Mouse (Mus musculus) hematopoietic stem cell, adult 5-6 weeks (primary cell): Measurements from ENCODE around the gene Haghl. TPM values are rescaled to one million over a fixed set of nuclear protein-coding genes. Genes with fewer than 3 reads are reported as not detected.

Source experiments
- ATAC-seq, 2 experiments: fragments of 125-278 bp in 1 of 2; replicated peaks in 1 of 2; 2 replicates each; pipeline ENCODE4 v1.8.0; 2016 to 2017; ENCODE audit warnings: inconsistent platforms in 2 of 2, mild to moderate bottlenecking in 2 of 2, moderate number of reproducible peaks in 2 of 2, low read depth in 1 of 2, moderate TSS enrichment in 1 of 2; ENCODE audit not compliant: low FRiP score in 2 of 2, poor library complexity in 2 of 2, severe bottlenecking in 2 of 2, insufficient read depth in 1 of 2, low TSS enrichment in 1 of 2
- total RNA-seq: library from RNA; stranded (forward); fragments of 172-1452, 232-1000 nt; gene quantifications from 2 replicates; pipeline ENCODE4 v1.2.3, GENCODE M21; 2017

The Haghl gene
- 18.6 and 42.3 TPM in 2 replicates for total RNA-seq

DNA sequence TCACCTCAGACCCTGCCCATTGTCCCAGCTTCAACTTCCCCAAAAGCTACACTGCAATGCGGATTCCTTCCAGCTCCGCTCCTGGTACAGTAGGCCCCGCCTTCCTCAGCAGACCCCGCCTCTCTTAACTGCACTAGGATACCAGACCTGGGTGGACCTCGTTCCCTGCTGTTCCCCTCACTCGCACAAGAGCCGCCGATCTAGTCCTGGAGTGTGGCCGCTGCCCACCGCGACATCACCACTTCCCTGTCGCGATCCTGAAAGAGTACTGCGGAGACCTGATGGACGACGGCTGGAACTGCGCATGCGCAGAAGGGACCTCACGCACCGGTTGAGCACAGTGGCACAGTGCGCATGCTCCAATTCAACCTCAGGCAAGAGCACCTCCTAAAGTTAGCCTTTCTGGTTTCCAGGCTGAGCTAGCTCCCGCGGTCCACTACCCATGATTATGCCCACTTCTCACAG is at the start of gene Haghl:
Gene Haghl, minus strand, starts transcription at position 393 of the 465 bp plus-strand sequence.
- peak; percentile 86 to 88 for ATAC-seq

DNA sequence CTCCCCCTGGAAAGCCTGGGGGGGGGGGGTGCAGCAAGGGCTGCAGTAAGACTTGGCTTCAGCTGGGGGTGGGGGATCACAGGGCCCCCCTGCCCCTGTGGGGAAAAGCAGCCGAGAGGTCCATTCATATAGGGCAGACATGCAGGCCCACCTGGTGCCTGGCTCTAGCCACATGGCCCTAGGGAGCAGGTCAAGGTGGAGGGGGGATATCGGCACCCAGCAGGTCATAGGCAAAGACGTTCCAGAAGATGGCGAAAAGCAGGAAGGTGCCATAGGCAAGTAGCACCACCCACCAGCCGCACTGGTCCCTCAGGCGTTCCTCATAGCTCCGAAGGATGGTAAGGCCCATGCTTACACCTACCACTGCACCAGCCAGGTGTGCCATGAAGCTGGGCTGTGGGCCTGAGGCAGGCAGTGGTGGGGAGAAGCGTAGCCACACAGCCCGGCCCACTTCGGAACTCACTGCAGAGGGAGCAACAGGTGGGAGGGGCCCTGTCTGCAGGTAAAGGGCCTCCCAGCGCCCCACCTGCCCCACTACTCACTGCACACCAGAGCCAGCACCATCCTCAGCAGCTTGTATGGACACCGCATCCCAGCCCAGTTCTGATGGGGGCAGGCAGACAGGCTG is 49.2 kb upstream of the Haghl start:
- ATAC-seq, result no peak

DNA sequence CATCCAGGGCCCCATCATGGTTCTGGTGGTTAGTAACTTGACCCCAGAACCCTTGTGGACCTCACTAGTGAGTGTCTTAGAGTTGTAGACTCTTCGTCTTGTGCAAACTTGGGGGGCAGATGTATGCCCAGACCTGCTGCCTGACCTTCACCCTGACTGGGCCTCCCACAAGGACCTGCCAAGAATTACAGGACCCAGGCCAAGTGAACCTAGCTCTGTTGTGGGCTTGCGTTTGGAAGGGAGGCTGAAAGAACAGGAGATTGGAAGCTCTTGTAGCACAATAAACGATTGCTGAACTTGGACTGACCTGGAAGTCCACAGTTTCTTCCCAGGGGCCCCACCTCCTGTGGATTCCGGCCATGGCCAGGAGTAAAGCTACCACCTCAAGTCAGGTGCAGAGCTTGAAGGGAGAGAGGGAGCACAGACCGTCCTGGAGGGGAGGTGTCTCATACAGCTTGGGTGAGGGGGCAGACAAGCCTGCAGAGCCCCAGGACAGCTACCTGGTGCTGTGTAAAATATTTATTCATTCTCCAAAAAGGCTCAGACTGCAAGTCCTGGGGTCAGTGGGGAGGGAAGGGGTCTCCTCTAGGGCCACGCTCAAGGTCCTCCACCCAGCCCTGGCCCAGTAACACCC is 48.6 kb upstream of the Haghl start:
- ATAC-seq, result no peak

DNA sequence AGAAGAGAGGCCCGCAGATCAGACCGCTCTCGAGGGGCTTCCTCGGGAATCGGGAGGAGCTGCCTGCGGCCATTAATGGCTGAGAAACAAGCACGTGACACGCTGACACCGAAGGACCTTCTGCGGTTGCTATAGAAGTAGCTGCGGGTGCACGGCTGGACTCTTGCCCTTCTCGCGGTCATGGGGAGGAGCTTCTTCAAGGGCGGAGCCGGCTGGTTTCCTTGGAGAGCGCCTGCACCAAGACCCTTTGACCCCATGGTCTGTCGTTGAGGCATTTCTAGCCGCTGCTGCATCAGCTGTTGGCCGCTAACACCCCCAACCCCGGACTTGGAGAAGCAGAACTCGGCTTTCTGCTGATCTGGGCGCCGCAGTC is 47.8 kb upstream of the Haghl start, which contains the start of gene Stub1:
Gene Stub1, minus strand, starts transcription at position 114 of the 373 bp plus-strand sequence.
- ATAC-seq, result peak; percentile 14 to 33; a peak in 3 of 4 replicates

DNA sequence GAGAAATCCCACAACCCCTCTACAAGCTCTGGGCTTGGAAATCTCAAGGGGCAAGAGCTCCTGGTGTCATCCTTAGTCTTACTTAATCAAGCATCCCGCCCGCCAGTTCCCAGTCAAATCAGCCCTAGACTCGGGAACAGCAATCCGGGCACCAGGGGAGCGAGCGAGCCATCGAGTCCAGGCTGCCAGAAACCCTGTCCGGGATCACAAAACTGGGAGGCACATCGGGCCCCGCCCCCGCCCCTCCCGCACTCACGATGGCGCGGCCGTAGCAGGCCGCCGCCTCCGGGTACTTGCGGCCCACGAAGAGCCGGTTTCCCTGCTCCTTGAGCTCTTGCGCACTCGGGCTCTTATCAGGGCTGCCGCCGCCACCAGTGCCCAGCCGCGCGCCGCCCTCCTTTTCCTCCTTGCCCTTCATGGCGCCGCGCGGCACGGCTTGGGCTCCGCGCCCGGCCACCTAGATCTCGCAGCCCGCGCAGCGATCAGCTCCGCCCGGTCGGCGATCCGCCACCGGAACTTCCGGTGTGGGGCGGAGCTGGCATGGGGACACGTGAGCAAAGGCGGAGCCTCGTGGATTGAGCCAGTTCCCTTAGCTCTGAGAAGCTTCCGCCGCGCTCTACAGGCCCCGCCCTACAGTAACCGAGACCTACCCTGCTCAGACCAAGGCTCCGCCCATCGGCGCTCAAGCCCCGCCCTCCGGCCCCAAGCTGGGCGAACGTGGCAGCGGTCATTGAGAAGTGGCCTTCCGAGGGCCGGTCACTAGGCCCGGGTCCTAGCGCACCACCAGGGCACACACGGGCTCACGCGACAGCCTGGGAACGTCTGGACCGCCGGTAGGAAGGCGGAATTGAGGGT is 47.2 kb upstream of the Haghl start:
- peak; percentile 81 to 86 for ATAC-seq

DNA sequence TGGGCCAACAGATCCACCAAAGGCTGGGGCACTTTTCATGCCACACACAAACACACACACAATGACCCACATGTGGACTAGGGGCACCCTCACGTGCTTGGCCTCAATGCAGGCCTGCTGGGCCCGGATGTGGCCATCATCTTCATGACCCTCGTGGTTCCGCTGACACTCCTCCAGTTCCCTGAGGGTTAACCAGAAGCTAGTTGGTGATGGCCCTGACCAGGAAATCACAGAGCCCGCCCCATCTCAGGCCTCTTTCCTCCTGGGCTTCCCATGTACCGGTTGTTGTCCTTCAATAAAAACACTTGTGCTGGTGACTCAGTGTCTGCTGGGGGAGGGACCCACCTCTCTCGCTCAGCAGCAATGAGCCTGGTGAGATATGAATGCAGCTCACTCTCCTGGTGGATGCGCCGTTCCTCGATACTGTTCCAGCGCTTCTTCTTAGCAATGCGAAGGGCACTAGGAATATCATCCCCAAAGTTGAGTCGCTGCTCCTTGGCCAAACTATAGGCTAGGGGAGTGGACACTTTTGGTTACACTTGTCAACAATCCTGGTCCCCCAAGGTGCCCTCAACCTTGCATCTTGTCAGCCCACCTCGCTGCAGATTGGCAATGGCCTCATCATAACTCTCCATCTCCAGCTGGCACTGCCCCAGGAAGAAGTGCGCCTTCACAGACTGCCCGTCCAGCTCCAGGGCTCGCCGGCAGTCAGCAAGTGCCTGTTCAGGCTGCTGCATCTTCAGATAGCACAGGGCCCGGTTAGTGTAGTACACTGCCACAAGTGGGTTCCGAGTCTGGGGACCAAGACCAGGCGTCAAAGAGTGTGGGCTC is 46.2 kb upstream of the Haghl start:
- ATAC-seq, result no peak

DNA sequence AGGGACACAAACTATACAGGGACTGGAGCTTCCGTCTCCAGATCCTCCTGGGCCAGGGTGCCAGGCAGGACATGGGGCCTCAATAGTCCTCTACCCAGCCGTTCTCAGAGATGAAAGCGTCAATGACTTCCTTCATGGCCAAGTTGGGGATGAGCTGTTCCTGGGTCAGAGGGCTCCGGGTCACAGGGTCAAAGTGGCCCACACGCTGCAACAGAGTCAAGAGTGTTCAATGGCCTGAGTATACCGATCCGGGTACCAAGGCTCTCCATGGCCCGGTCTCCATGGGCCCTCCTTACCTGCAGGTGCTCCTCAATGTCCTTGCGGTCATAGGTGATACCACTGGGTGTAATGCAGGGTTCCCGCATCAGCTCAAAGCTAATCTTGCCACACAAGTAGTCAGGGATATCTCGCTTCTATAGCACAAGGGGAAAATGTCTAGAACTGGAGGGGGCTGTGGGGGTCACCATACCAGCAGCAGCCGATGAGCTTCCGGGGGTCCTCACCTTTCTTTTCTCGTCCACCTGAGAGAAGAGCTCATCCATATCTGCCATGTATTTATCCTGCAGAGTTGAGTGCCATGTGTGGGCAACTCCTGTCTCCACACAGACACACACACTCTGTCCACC is 45.4 kb upstream of the Haghl start:
- ATAC-seq, result no peak

DNA sequence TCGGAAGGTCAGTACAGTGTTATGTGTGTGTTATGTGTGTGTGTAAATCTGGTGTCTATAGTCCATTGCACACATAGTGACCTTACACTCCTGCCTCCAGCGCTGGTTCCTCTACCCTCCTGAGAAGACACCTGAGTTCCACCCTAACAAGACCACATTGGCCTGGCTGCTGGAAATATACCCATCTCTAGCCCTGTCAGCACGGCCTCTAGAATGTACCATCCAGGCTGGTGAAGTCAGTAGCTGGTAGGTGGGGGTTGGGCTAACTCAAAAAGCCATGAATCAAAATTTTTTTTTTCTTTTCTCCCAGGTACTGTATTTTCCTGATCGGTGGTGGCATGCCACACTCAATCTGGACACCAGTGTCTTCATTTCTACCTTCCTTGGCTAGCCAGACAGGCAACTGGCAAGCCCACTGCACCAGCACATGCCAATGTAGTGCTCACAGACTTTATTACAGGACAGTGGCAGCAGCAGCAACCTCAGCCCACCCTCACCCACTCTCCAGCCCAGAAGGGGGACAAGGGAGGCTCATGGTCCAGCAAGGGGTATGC is 44.8 kb upstream of the Haghl start:
- ATAC-seq, result no peak

DNA sequence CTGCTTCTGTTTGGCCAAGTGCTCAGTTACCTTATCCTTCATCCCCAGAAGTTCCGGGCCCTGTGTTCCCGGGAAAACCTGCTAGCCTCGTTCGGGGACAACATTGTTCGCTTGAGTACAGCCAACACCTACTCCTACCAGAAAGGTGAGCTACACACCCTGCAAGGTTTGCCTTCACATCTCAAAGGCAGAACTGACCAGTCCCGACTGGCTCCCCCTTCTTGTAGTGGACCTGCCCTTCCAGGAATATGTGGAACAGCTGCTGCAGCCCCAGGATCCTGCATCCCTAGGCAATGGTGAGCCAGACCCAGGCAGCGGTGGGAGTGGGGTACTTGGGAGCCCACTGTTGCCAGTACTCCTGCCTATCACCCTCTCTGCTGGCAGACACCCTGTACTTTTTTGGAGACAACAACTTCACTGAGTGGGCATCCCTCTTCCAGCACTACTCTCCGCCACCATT is 44.1 kb upstream of the Haghl start:
- no peak for ATAC-seq

DNA sequence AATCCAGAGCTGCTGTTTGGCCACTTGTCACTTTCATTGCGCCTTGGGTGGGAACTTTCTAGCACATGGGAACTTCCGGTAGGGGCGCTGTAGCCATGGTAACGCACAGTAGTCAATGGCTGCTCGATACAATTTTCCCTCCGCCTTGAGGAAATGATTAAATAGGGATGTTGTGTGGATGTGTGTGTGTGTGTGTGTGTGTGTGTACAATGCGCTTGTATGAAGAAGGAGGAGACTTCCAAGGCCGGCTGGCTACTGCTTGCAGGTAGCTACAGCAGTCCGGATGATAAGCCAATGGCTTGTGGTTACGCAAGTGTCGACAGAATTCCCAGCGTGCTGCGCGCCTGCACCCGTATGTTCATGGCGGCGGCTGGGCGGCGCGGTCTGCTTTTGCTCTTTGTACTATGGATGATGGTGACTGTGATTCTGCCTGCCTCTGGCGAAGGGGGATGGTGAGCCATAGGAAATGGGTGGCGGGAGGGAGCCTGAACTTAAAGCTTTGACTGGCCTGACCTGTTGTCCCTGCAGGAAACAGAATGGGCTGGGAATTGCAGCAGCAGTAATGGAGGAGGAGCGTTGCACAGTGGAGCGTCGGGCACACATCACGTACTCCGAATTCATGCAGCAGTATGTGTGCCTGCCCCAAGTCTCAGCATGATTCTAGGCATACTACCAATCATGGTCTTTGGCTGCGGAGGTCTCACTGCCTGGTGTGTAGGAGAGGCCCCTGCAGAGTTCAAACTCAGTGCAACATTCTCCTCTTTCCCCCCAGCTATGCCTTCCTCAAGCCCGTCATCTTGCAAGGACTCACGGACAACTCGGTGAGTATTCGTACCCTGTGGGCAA is 43.5 kb upstream of the Haghl start, which contains the start of gene Jmjd8:
Gene Jmjd8, plus strand, starts transcription at position 156 of the 846 bp plus-strand sequence.
- peak in 1 of 2 experiments; percentile 37; a peak in 3 of 4 replicates for ATAC-seq

DNA sequence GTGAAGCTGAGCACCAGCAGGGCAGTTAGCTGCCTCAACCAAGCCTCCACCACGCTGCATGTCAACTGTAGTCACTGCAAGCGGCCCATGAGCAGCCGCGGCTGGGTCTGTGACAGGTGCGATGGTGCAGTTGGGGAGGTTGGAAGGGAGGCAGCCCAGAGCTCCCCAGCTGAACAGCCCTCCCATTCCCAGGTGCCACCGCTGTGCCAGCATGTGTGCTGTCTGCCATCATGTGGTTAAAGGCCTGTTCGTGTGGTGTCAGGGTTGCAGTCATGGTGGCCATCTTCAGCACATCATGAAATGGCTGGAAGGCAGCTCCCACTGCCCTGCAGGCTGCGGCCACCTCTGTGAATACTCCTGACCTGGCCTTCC is 42.7 kb upstream of the Haghl start:
- ATAC-seq, result no peak

DNA sequence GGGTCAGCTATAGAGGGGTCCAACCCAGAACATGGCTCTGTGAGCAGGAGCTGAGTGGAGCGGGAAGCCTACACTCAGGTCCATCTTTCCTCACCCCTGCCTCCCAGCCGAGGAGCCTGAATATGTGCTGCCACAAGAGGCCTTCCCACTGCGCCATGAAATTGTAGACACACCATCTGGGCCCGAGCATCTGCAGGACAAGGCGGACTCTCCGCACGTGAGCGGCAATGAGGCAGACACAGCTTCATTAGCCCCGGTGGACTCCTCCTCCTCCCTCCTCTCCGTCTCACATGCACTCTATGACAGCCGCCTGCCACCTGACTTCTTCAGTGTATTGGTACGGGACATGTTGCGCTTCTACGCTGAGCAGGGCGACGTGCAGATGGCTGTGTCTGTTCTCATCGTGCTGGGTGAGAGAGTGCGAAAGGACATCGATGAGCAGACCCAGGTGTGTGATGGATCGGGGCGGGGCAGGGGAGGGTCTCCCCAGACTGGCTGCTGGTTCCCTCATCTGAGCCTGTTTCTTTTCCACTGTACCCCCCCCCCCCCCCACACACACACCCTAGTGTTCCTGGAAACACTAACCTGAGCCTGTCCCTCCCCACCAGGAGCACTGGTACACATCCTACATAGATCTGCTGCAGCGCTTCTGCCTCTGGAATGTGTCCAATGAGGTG is 42.2 kb upstream of the Haghl start:
- ATAC-seq, result no peak

DNA sequence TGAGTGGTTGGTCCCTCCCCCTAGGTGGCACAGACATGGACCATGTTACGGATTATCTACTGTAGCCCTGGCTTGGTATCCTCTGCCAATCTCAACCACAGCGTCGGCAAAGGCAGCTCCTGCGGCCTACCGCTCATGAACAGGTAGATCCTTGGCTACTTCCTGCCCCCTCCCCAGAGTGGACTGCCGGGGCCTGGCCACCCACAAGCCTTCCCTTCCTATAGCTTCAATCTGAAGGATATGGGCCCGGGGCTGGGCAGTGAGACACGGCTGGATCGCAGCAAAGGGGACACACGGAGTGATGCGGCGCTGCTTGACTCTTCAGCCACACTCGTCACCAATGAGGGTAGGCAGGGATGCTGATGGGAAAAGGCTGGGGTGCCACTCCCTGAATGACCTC is 41.5 kb upstream of the Haghl start:
- no peak for ATAC-seq

DNA sequence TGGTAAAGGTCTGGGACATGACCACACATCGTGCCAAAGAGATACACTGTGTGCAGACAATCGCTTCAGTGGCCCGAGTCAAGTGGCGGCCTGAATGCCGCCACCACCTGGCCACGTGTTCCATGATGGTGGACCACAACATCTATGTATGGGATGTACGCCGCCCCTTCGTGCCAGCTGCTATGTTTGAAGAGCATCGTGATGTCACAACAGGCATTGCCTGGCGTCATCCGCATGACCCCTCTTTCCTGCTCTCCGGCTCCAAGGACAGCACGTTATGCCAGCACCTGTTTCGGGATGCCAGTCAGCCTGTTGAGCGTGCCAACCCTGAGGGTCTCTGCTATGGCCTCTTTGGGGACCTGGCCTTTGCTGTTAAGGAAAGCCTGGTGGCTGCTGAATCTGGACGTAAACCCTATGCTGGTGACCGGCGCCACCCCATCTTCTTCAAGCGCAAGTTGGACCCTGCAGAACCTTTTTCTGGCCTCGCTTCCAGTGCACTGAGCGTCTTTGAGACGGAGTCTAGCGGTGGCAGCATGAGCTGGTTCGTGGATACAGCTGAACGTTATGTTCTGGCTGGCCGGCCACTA is 40.6 kb upstream of the Haghl start:
- ATAC-seq, result no peak

DNA sequence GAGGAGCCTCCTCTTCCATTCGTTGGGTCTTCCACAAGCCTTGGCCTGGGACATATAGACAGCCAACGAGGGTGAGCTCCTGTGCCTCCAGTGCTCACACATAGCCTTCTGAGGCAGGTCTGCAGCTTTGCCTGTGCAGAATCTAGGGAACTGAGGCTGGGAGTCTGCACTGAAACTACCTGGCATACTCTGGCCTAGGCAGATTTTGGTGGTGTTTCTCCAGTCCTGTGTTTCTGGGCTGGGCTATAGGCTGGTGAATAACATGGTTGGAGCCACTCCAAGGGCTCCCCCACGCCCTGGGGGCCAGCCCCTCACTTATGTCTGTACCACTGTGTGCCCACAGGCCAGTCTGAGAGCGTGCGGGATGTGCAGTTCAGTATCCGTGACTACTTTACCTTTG is 39.8 kb upstream of the Haghl start:
- no peak for ATAC-seq
